Mouse (Mus musculus): ENCODE results near the gene Akr1a1.

DNA sequence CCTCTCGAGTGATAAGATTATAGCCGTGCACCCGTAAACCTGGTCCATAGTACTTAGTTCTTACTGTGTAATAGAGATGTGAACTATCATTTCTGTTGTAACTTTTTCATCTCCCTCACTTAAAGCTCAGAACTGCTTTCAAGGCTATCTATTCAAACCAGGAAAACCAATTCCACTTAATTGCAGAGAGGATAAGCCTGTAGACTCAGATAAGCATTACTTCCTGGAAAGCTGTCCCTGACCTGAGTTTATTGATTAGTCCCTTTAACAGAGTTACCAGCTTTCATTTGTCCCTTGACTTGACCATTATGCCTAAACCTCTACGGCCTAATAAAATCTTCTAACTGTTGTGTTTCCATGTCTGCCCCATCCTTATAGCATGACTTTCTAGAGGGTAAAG lies 32.5 kb upstream of the Akr1a1 start:
- TF ChIP-seq CTCF (IDR thresholded peaks at IDR 0.05) = no peak
- no peak for TF ChIP-seq EP300 (IDR thresholded peaks at IDR 0.05)
